Mouse (Mus musculus) heart, postnatal 0 days (tissue): Measurements from ENCODE around the gene Hoxc9.

Experiments
- CTCF ChIP-seq: IDR thresholded peaks from 2 replicates; pipeline ENCODE4 v1.5.1; 2016; ENCODE audit warnings: antibody characterized with exemption, control low read depth, low read depth
- EP300 ChIP-seq: IDR thresholded peaks from 2 replicates; pipeline ENCODE4 v1.6.1; 2016; ENCODE audit warnings: antibody characterized with exemption, low read depth

- TF ChIP-seq EP300, result no peak
- no peak for TF ChIP-seq CTCF
These were observed 11.8 kb downstream of the Hoxc9 start for GRCm38 (mm10) chr15:102988078-102988477.
